Mouse (Mus musculus) thymus, adult 2 months (tissue): ENCODE results near the gene Ets2.

Source experiments
- CTCF ChIP-seq: fragments of 200-500 bp; IDR thresholded peaks from 2 replicates; pipeline ENCODE4 v1.5.1; 2012; ENCODE audit warnings: mild to moderate bottlenecking, control low read depth, low read length, moderate library complexity, borderline replicate concordance; ENCODE audit not compliant: control insufficient read depth, poor library complexity, insufficient read depth; ENCODE audit errors: extremely low read depth
- POLR2A ChIP-seq: fragments of 200-500 bp; IDR thresholded peaks from 2 replicates; pipeline ENCODE4 v1.6.1; 2012; ENCODE audit warnings: mild to moderate bottlenecking, low read length, control low read depth, moderate library complexity; ENCODE audit not compliant: control insufficient read depth, poor library complexity, insufficient read depth; ENCODE audit errors: extremely low read depth

GRCm38 (mm10) chr16:95702562-95703545 lies 979 bp downstream of the Ets2 start:
- TF ChIP-seq POLR2A (no peak), CTCF (no peak)
